Mouse (Mus musculus): ENCODE measurements around the gene Cpe.

- TF ChIP-seq TCF3 (IDR thresholded peaks at IDR 0.05; ENCODE audit: insufficient read length, low read depth) (no peak), POLR2A (IDR thresholded peaks at IDR 0.05; ENCODE audit: insufficient read length, low read depth) (no peak), CEBPB (IDR thresholded peaks at IDR 0.05; ENCODE audit: insufficient read depth, poor library complexity, severe bottlenecking) (no peak), POLR2AphosphoS2 (IDR thresholded peaks at IDR 0.05; ENCODE audit: insufficient read length, low read depth) (no peak), USF1 (IDR thresholded peaks at IDR 0.05; ENCODE audit: low read depth) (no peak), E2F4 (IDR thresholded peaks at IDR 0.05; ENCODE audit: insufficient read depth) (no peak), SRF (IDR thresholded peaks at IDR 0.05; ENCODE audit: control insufficient read depth, insufficient read length, low read depth) (no peak), MYOG (IDR thresholded peaks at IDR 0.05; ENCODE audit: control insufficient read depth in 1 of 3, insufficient read depth in 1 of 3, insufficient read length in 2 of 3, low read depth in 2 of 3) (no peak), MAX (IDR thresholded peaks at IDR 0.05; ENCODE audit: low read depth) (no peak)
These were observed 76.3 kb downstream of the Cpe start for GRCm38 (mm10) chr8:64616566-64616965.

Measured in myocyte (in vitro differentiated cells).